Mouse (Mus musculus): ENCODE measurements around the gene Adam22.

Gene Adam22

DNA sequence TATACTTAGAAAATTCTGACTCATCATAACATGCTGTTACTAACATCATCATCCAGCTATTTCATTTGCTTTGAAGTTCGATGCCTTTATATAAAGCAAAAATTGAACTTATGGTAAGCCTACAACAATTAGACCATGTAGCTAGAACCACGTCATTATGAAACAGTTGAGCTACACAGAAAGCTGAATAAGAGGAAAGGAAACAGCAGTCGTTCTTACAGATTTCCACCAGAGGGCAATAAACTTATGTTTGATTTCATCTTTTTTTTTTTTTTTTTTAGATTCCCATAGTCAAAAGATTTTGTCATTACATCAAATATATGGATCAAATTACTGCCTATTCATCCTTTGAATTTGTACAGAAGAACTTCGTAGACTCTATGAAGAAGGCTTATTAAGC lies 203.2 kb downstream of the Adam22 start:
- DNase-seq (ENCODE audit: low read depth, low spot score): no peak

- no peak for DNase-seq (ENCODE audit: low read depth, low spot score)
Measured at GRCm38 (mm10) chr5:8151645-8152044, 216.3 kb downstream of the Adam22 start.

GRCm38 (mm10) chr5:8146146-8146545 lies 221.8 kb downstream of the Adam22 start:
- DNase-seq (ENCODE audit: low read depth, low spot score): no peak

GRCm38 (mm10) chr5:8145473-8145872 lies 222.5 kb downstream of the Adam22 start:
- DNase-seq (ENCODE audit: low read depth, low spot score): no peak

DNA sequence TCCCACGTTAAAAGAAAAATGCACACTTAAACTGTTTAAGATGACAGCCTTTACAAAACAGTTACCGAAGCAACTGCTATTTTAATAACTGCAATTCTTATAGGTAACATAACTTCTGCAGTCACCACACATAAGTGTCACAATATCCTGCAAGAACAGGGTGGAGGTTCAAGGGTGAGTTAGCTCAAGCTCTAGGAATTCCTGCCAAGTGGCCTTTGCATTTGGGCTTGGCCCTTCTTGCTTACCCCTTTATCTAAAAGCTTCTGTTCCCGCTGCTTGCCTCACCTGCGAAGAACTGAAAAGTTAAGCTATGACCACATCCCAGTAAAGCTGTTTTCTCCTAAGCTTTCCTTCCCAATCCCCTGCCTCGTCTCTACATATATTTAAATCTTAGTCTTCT lies 235.4 kb downstream of the Adam22 start:
- DNase-seq (ENCODE audit: low read depth, low spot score): no peak

DNA sequence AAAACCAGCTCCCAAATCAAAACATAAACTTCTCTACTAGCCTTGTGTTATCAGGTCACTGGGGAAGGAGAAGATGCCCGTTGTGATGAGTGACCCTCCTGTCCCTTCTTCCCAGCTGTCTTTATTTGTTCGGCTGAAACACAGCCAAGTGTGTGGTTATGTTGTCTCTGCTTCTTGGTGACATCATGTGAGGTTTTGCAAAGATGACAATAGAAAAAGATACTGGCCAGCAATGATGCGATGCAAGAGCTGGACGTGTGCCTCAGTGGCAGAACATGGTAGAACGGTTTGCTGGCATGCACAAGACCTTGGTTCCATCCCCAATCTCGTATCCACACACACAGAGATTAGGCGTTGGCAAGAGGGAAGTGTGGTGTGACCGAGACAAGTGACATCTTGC lies 236.0 kb downstream of the Adam22 start:
- no peak for DNase-seq (ENCODE audit: low read depth, low spot score)

- no peak for DNase-seq (ENCODE audit: low read depth, low spot score)
Measured at GRCm38 (mm10) chr5:8129750-8130149, 238.2 kb downstream of the Adam22 start.

DNA sequence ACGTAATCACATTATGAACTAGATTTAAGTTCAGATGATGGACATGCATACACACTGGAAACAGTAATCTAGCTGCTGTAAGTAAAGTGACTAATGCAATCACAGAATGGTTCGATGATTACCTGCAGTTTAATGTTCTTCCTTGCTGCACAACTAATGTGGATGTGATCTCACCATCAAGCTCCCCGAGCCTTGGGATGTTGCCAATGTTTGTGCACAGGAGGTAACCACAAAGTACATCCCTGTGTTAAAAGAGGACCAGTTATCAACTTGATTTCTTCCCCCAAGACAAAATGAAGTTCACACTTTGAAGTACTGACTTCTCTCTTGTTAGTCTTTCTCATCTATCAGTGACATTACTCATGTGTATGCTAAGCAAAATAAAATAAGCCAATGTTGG lies 247.0 kb downstream of the Adam22 start:
- no peak for DNase-seq (ENCODE audit: low read depth, low spot score)

- DNase-seq (ENCODE audit: low read depth, low spot score): no peak
Measured at GRCm38 (mm10) chr5:8120087-8120486, 247.9 kb downstream of the Adam22 start.

DNA sequence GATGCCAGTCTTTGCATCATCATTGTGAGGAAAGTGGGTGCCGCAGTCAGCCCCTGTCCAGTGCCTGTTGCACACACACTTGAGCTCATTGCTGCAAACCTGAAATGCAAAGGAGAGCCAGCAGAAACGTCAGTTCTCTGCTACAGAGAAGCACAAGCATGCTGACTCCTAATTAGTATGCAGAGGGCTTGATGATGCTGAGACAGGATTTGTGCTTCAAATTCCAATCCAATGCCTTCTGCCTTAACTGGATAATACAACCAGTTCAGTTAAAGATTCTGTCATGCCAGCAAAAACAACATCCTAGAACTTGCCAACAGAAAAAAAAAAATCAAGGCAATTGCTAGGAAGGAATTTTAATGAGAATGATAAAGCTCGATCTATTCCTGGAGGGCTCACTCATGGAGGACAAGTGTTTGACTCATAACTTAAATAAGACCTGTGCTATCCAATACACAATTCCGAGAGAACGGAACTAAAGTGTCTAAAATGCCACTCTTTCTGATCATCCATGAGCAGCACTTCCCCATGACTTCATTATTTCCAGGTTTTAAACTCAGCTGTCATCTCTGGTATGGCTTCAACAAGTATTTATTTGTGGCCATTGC lies 251.3 kb downstream of the Adam22 start:
- DNase-seq (ENCODE audit: low read depth, low spot score): no peak

DNA sequence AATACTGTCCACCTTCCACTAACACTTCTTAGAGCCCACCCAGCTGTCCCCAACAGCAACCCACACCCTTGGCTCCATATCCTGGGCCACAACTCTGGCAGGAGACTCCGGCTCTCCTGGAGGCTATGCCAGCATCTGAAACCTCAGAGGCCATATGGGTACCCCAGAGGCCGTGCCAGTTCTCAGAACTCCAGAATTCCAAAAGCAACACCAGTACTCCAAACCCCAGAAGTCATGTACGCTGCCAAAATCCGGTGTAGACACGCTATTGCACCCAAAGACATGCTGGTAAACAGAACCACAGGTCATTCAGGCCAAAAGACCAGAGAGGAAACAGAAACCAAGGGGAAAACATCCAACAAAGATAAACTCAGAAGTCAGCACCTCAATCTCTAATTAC lies 255.7 kb downstream of the Adam22 start:
- DNase-seq (ENCODE audit: low read depth, low spot score): no peak

DNA sequence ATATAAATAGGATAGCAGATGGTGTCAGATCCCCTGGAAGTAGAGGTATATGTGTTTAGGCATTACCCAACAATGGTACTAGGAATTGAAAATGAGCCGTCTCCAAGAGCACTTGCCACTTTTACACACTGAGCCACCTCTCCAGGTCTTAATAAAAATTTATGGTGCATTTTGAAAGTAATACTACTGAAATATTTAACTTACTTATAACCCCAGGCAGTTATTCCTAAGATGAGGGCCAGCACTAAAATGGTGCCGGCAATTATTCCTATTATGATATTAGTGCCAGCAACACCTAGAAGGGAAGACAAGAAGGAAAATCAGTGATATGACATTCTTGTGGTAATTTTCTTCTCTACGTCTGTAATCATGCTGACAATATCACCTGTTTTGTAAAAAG lies 256.3 kb downstream of the Adam22 start:
- no peak for DNase-seq (ENCODE audit: low read depth, low spot score)

DNA sequence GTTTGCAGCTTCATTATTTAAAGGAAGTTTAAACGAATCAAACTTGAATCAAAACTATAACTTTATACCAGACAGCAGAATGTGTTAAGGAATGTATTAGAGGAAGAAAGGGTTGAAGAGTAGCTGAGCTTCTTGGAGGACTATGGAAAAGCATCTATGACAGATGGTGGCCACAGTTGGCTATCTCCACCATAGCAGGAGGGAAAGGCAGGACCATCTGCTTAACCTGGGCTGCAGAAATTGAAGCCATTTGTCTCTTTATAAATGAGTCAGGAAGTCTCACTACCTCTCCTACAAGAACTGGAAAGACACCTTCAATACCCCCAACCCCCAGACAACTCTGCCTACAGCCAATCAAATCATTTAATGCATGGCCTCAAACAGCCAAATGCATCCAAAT lies 272.3 kb downstream of the Adam22 start:
- DNase-seq (ENCODE audit: low read depth, low spot score): no peak

DNA sequence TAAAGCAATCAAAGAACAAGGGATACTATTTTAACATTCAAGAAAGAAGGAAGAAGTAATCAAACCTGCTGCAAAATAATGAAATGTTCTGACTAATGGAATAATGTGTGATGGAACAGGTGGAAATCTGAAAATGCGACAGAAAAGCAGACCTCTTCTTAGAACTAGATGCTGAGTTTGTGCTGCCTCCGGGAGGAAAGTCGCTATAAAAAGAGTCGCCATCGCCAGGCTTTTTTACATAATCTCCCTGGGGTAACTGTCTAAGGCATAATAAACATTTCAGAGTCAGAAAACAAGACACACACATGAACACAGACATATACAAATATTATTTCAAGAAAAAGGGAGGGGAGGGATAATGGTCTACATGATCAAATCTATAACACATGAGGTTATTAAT lies 273.0 kb downstream of the Adam22 start:
- peak; percentile 13 for DNase-seq (ENCODE audit: low read depth, low spot score)

- DNase-seq (ENCODE audit: low read depth, low spot score): no peak
Measured at GRCm38 (mm10) chr5:8088147-8088546, 279.8 kb downstream of the Adam22 start.

GRCm38 (mm10) chr5:8085661-8086060 lies 282.3 kb downstream of the Adam22 start:
- no peak for DNase-seq (ENCODE audit: low read depth, low spot score)

DNA sequence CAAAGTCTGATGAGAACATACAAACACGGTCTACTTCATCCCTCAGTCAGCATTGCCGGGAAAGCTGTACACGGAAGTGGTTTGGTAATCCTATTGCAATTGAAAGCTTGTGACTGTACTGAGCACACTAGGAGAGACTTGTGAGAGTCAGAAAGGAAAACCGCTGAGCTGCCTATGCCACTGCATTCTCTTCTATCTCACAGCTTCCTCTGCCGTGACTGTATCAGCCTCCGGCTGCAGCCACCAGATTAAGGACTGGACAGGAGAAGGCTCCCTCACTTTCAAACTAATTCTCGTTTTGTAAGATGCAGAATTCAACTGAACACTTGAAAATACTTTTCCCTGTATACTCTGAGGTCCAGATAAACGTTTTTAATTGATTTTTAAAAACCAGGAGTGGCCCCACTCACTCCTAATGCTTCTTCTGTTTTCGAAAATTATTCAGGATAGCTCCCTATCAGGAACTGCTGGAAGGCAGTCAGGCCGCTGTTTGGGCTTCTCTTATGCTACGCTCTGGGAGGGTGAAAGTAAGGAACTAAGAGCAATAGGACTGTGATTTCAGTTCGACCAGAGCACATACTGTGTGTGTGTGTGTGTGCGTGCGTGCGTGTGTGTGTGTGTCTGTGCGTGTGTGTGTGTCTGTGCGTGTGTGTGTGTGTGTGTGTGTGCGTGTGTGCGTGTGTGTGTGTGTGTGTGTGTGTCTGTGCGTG lies 285.0 kb downstream of the Adam22 start:
- DNase-seq (ENCODE audit: low read depth, low spot score): no peak

- no peak for DNase-seq (ENCODE audit: low read depth, low spot score)
Measured at GRCm38 (mm10) chr5:8077481-8077880, 290.5 kb downstream of the Adam22 start.

GRCm38 (mm10) chr5:8073901-8074561 lies 293.9 kb downstream of the Adam22 start:
- DNase-seq (ENCODE audit: low read depth, low spot score): no peak

DNA sequence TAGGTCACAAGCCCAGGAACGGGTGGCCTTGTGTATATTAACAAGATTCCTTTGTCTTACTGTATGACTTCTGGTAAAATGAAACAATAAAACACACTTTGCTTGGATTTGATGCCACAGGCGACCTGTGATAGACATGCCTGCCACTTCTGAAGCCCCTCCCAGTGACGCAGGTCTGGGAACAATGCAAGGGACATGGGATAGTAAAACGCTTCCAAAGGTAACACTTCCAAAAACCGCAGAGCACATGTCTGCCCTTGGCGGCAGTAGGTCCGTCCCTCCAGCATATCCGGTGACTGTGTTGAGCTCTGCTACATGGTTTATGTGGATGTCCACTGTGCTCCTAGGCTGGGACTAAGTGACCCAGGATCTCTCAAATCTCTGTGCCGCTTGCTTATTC lies 294.6 kb downstream of the Adam22 start:
- no peak for DNase-seq (ENCODE audit: low read depth, low spot score)

DNA sequence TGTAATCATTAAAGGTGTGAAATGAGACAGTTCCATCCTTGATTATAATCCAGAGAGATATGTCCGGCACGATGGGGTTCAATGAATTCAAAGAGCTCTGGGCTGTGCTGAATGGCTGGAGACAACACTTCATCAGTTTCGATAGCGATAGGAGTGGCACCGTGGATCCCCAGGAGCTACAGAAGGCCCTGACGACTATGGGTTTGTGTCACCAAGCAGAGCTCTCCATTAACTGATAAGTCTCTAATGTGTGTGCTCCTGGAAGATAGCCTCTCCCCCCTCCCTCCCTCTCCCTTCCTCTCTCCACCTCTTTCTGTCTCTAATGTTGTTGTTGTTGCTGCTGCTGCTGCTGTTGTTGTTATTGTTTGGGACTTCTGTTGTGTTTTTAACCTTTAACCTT lies 304.8 kb downstream of the Adam22 start:
- no peak for DNase-seq (ENCODE audit: low read depth, low spot score)

GRCm38 (mm10) chr5:8062469-8062868 lies 305.5 kb downstream of the Adam22 start:
- no peak for DNase-seq (ENCODE audit: low read depth, low spot score)

GRCm38 (mm10) chr5:8058056-8058455 lies 309.9 kb downstream of the Adam22 start:
- no peak for DNase-seq (ENCODE audit: low read depth, low spot score)
